Mouse (Mus musculus) liver, embryonic 14.5 days (tissue): ENCODE measurements at regions not wholly inside any gene's neighbourhood (a gene's known extent, or its start where the extent isn't known, plus 50 kb on each side); places are given as distances from the start of the nearest gene placed in this dataset.

ENCODE experiments used
- CTCF ChIP-seq: IDR thresholded peaks from 2 replicates; pipeline ENCODE4 v1.5.1; 2016; ENCODE audit warnings: antibody characterized with exemption, low read depth, control low read depth
- EP300 ChIP-seq: IDR thresholded peaks from 2 replicates; pipeline ENCODE4 v1.6.1; 2016; ENCODE audit warnings: antibody characterized with exemption, low read depth

GRCm38 (mm10) chr7:124549038-124549437, 566.4 kb downstream of the Hs3st4 start:
- TF ChIP-seq EP300 (no peak), CTCF (no peak)
